8 mouse cellular contexts compared by ENCODE assay signal in the genomic region with DNA sequence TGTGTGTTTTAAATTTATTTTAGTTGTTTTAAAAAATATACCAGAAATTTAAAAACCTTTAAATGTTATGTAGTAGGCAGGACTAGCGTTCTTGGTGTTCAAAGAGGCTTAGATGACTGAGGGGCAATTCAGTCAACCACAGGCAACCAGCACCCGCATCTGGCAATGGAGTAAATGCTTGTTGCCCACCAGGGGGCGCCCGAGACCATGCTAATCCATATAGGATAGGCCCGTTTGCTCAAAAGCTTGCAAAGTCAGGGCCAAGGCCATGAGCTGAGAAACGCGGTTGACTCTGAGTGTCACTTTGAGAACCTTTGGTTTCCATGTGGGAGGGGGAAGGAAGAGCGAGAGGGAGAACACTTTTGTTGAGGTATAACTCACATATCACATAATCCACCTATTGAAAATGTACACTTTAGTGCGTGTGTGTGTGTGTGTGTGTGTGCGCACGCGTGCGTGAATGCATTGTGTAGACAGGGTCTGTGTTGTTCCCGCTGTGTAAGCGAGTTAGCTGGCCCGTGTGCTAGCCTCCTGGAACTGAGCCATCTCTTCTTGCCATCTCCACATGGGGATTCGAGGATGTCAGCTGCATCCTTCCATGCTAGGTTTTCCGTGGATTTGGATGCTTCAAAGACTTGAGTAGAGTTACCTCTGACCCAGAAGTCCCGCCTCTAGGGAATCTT. TPM values are rescaled to one million over a fixed set of nuclear protein-coding genes. Genes with fewer than 3 reads are reported as not detected.
A peak's percentile ranks its signal among the peaks of the same experiment; 100 is the strongest.
DNase-seq lines count a peak whose midpoint lies in the region; ATAC-seq and TF ChIP-seq lines count a peak whose summit lies in the region.

No protein-coding gene starts in this region.

- H3K36me3 ChIP-seq in heart, embryonic 11.5 days (ENCODE audit: control insufficient read depth, insufficient read depth, low read length) = no peaks in the 10 kb centered on the region
- H3K36me3 ChIP-seq in embryonic facial prominence, embryonic 10.5 days (replicated peaks) = no peaks in the 10 kb centered on the region
- no peaks in the 10 kb centered on the region for H3K36me3 ChIP-seq in limb, embryonic 13.5 days
- H3K36me3 ChIP-seq in midbrain, postnatal 0 days (ENCODE audit: insufficient read depth, low read length) = no peaks in the 10 kb centered on the region

- no peaks in the 10 kb centered on the region for H3K9me3 ChIP-seq in heart, embryonic 11.5 days (replicated peaks; ENCODE audit: control insufficient read depth, low read length)
- no peaks in the 10 kb centered on the region for H3K9me3 ChIP-seq in embryonic facial prominence, embryonic 10.5 days
- no peaks in the 10 kb centered on the region for H3K9me3 ChIP-seq in limb, embryonic 13.5 days
- H3K9me3 ChIP-seq in midbrain, postnatal 0 days (ENCODE audit: low read length) = no peaks in the 10 kb centered on the region

- TF ChIP-seq CTCF in midbrain, postnatal 0 days (IDR thresholded peaks at IDR 0.05) = peak; percentile 96

- no peak overlapping the region for H3K4me3 ChIP-seq in heart, embryonic 11.5 days (ENCODE audit: low read depth, low read length)
- H3K4me3 ChIP-seq in embryonic facial prominence, embryonic 10.5 days = no peak overlapping the region
- H3K4me3 ChIP-seq in limb, embryonic 13.5 days = no peak overlapping the region
- no peak overlapping the region for H3K4me3 ChIP-seq in midbrain, postnatal 0 days (ENCODE audit: low read depth, low read length)

- no peak overlapping the region for H3K27ac ChIP-seq in heart, embryonic 11.5 days (ENCODE audit: low read depth, low read length)
- H3K27ac ChIP-seq in embryonic facial prominence, embryonic 10.5 days (replicated peaks) = no peak overlapping the region
- H3K27ac ChIP-seq in limb, embryonic 13.5 days = no peak overlapping the region
- H3K27ac ChIP-seq in midbrain, postnatal 0 days (ENCODE audit: low read depth, low read length) = no peak overlapping the region

- no peak overlapping the region for H3K9ac ChIP-seq in heart, embryonic 11.5 days (ENCODE audit: low read depth, low read length)
- H3K9ac ChIP-seq in limb, embryonic 13.5 days = no peak overlapping the region
- no peak overlapping the region for H3K9ac ChIP-seq in midbrain, postnatal 0 days (replicated peaks; ENCODE audit: low read length, poor library complexity, severe bottlenecking)

- peak; percentile 95 for DNase-seq in heart, adult 11 months
- peak; percentile 95 for DNase-seq in embryonic facial prominence, embryonic 10.5 days (ENCODE audit: low spot score)
- peak; percentile 82 to 89 for DNase-seq in kidney, adult 8-10 months
- DNase-seq in midbrain, postnatal 0 days (ENCODE audit: low spot score) = peak; percentile 97
- peak; percentile 74 to 94 for DNase-seq in spleen, postnatal 10 days (ENCODE audit: low spot score in 2 of 2)

- H3K4me2 ChIP-seq in heart, embryonic 11.5 days = no peak overlapping the region
- H3K4me2 ChIP-seq in limb, embryonic 13.5 days (replicated peaks) = no peak overlapping the region
- no peak overlapping the region for H3K4me2 ChIP-seq in midbrain, postnatal 0 days (ENCODE audit: low read depth, low read length, poor library complexity, severe bottlenecking)

- 50% methylated on average over 19 of the region's 19 CpGs for WGBS in heart, embryonic 11.5 days (ENCODE audit: insufficient replicate concordance)
- 52% methylated on average over 19 of the region's 19 CpGs for WGBS in embryonic facial prominence, embryonic 10.5 days
- WGBS in limb, embryonic 13.5 days = 49% methylated on average over 19 of the region's 19 CpGs
- 46% methylated on average over 19 of the region's 19 CpGs for whole genome bisulfite sequencing in midbrain, postnatal 0 days

- H3K27me3 ChIP-seq in heart, embryonic 11.5 days (ENCODE audit: control insufficient read depth, insufficient read depth, low read length) = peaks cover 29% of the 10 kb centered on the region
- H3K27me3 ChIP-seq in embryonic facial prominence, embryonic 10.5 days (replicated peaks; ENCODE audit: low read depth, poor library complexity, severe bottlenecking) = peaks cover 61% of the 10 kb centered on the region
- peaks cover 12% of the 10 kb centered on the region for H3K27me3 ChIP-seq in limb, embryonic 13.5 days
- peaks cover 6% of the 10 kb centered on the region for H3K27me3 ChIP-seq in midbrain, postnatal 0 days (ENCODE audit: insufficient read depth, low read length)

- no peaks in the 10 kb centered on the region for H3K4me1 ChIP-seq in heart, embryonic 11.5 days (ENCODE audit: control insufficient read depth, insufficient read depth, low read length)
- H3K4me1 ChIP-seq in embryonic facial prominence, embryonic 10.5 days = peaks cover 40% of the 10 kb centered on the region
- peaks cover 24% of the 10 kb centered on the region for H3K4me1 ChIP-seq in limb, embryonic 13.5 days
- H3K4me1 ChIP-seq in midbrain, postnatal 0 days (ENCODE audit: insufficient read depth, low read length) = no peaks in the 10 kb centered on the region

- no peak; the same call in 1 of the 2 replicates for ATAC-seq in heart, embryonic 11.5 days (replicated peaks; ENCODE audit: insufficient number of reproducible peaks, low FRiP score, low TSS enrichment)
- peak; percentile 89 for ATAC-seq in granulocyte monocyte progenitor cell, adult 5-6 weeks (replicated peaks; ENCODE audit: poor library complexity, severe bottlenecking)
- ATAC-seq in limb, embryonic 13.5 days (ENCODE audit: low FRiP score, low read depth) = peak; percentile 82; the same call in 1 of the 2 replicates
- peak; percentile 83; the same call in 1 of the 2 replicates for ATAC-seq in midbrain, postnatal 0 days (ENCODE audit: low FRiP score)

RNA-seq across cellular contexts. Expression of a gene that starts 32.8 kb away (rescaled TPM):
- polyA plus RNA-seq in heart, embryonic 11.5 days (2014; fragmentation: Nextera tagmentation; extraction: Ambion mirVana) = 7.4 and 9.4 TPM in 2 replicates
- polyA plus RNA-seq in embryonic facial prominence, embryonic 10.5 days (2016; fragmentation: Nextera tagmentation; extraction: Ambion mirVana) = 17.6 and 18.7 TPM in 2 replicates
- total RNA-seq in granulocyte monocyte progenitor cell, adult 5-6 weeks (2014; fragmentation: Nextera tagmentation) = 1.6 and 5.8 TPM in 2 replicates
- total RNA-seq in granulocyte monocyte progenitor cell, adult 5-6 weeks (2017) = 3.9 and 5.2 TPM in 2 replicates
- polyA plus RNA-seq in limb, embryonic 13.5 days (2015; fragmentation: Nextera tagmentation; extraction: Ambion mirVana) = 14.4 and 15.5 TPM in 2 replicates
- total RNA-seq in midbrain, postnatal 0 days (2014; rRNA removed) = 16.6 and 19.8 TPM in 2 replicates
- 32.7 and 34.8 TPM in 2 replicates for polyA plus RNA-seq in midbrain, postnatal 0 days (2015; fragmentation: Nextera tagmentation; extraction: Ambion mirVana)
